Mouse (Mus musculus) testis, adult 2 months (tissue): ENCODE measurements around the gene Mgp.

ENCODE experiments used
- CTCF ChIP-seq: fragments of 200-500 bp; IDR thresholded peaks from 2 replicates; pipeline ENCODE4 v1.5.1; 2012; ENCODE audit warnings: low read depth, mild to moderate bottlenecking, inconsistent platforms, low read length, moderate library complexity; ENCODE audit not compliant: control insufficient read depth, insufficient read depth, insufficient replicate concordance
- POLR2A ChIP-seq: fragments of 200-500 bp; IDR thresholded peaks from 2 replicates; pipeline ENCODE4 v1.6.1; 2012; ENCODE audit warnings: low read depth, mild to moderate bottlenecking, inconsistent platforms, low read length, moderate library complexity; ENCODE audit not compliant: control insufficient read depth

DNA sequence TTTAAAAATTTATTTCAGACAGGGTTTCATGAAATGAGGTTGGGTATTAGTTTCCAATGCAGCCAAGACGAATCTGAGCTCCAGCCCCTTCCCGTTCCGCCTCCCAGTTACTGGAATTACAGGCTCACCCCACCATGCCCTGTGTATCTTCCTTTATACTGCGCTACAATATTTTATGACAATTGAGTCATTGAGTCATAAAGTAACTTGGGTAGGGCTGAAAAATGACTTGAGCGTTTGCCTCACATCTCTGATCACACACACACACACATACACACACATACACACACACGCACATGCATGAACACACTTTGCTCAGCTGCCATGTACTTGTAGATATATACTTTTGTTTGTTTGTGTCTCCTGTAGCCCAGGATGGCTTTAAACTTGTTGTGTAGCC, 38.6 kb upstream of the Mgp start:
- TF ChIP-seq CTCF (no peak), POLR2A (no peak)
